Mouse (Mus musculus) small intestine, adult 2 months (tissue): ENCODE measurements around the gene Ccdc130.

ENCODE experiments used
- CTCF ChIP-seq: fragments of 200-500 bp; IDR thresholded peaks from 2 replicates; pipeline ENCODE4 v1.5.1; 2012; ENCODE audit warnings: low read depth, mild to moderate bottlenecking, control low read depth, inconsistent platforms, low read length, moderate library complexity, mixed read lengths; ENCODE audit not compliant: insufficient replicate concordance, insufficient read length; ENCODE audit errors: extremely low read depth
- POLR2A ChIP-seq: fragments of 200-500 bp; IDR thresholded peaks from 2 replicates; pipeline ENCODE4 v1.6.1; 2012; ENCODE audit warnings: low read depth, mild to moderate bottlenecking, control low read depth, inconsistent platforms, low read length, moderate library complexity

GRCm38 (mm10) chr8:84236410-84236997, 33.7 kb downstream of the Ccdc130 start:
- TF ChIP-seq POLR2A (no peak), CTCF (no peak)
